Mouse (Mus musculus): ENCODE data around the gene Got2. TPM values are rescaled to one million over a fixed set of nuclear protein-coding genes. Genes with fewer than 3 reads are reported as not detected.

The Got2 gene
- polyA plus RNA-seq, 1 experiment from 2014 or later, result 88.1 TPM

DNA sequence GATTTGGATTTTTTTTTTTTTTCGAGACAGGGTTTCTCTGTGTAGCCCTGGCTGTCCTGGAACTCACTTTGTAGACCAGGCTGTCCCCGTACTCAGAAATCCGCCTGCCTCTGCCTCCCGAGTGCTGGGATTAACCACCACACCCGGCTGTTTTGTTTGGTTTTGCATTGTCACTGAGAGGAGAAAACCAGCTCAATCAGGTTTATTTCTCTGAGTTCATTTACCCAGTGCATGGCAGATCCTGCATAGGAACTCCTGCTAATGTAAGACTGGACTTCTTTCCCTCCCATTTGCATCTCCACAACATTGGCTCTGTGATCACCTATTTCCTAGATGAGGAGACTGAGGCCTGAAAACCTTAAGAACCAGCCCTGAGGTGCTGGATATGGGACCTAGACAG, 66.3 kb downstream of the Got2 start:
- H3K4me2 ChIP-seq (ENCODE audit: low read depth, low read length, severe bottlenecking), result no peak overlapping the region
- no peak overlapping the region for H3K9ac ChIP-seq (ENCODE audit: low read length)
- DNase-seq (ENCODE audit: low spot score) (no peak), ATAC-seq (replicated peaks; ENCODE audit: low FRiP score) (no peak)
- no peaks in the 10 kb centered on the region for H3K9me3 ChIP-seq (ENCODE audit: control insufficient read depth, low read length)
- 84% methylated on average over 5 of the region's 5 CpGs for WGBS
- H3K4me1 ChIP-seq (replicated peaks; ENCODE audit: control insufficient read depth, insufficient read depth, low read length), result no peaks in the 10 kb centered on the region
- no peaks in the 10 kb centered on the region for H3K27me3 ChIP-seq (ENCODE audit: control insufficient read depth, insufficient read depth, low read length)
- no peaks in the 10 kb centered on the region for H3K36me3 ChIP-seq (ENCODE audit: control insufficient read depth, insufficient read depth, low read length)
- H3K27ac ChIP-seq (ENCODE audit: low read depth, low read length), result no peak overlapping the region
- H3K4me3 ChIP-seq (ENCODE audit: low read depth, low read length), result no peak overlapping the region

DNA sequence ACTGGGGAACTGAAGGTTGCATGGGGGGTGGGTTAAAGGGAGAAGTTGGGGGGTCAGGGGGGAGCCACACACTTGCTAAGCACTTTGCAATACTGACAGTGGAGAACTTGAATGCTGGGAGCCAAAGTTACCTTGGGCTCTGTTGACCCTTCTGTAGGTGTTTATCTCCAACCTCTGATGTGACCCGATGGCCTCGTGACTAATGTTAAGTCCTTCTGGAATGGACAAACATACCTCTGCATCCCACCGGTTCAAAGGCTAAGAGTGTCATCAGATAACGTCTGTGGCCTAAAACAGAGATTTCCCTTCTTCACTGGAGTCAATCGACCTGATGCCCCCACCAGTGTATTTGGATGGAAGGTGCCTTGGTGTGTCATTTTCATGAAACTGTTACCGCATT, 67.1 kb downstream of the Got2 start:
- no peak overlapping the region for H3K9ac ChIP-seq (ENCODE audit: low read length)
- DNase-seq (ENCODE audit: low spot score), result no peak
- no peak overlapping the region for H3K27ac ChIP-seq (ENCODE audit: low read depth, low read length)
- no peaks in the 10 kb centered on the region for H3K27me3 ChIP-seq (ENCODE audit: control insufficient read depth, insufficient read depth, low read length)
- H3K4me1 ChIP-seq (replicated peaks; ENCODE audit: control insufficient read depth, insufficient read depth, low read length), result no peaks in the 10 kb centered on the region
- H3K4me3 ChIP-seq (ENCODE audit: low read depth, low read length), result no peak overlapping the region
- no peaks in the 10 kb centered on the region for H3K36me3 ChIP-seq (ENCODE audit: control insufficient read depth, insufficient read depth, low read length)
- H3K9me3 ChIP-seq (ENCODE audit: control insufficient read depth, low read length), result no peaks in the 10 kb centered on the region
- WGBS, result 92% methylated on average over 6 of the region's 6 CpGs
- no peak for ATAC-seq (replicated peaks; ENCODE audit: low FRiP score)
- H3K4me2 ChIP-seq (ENCODE audit: low read depth, low read length, severe bottlenecking), result no peak overlapping the region

DNA sequence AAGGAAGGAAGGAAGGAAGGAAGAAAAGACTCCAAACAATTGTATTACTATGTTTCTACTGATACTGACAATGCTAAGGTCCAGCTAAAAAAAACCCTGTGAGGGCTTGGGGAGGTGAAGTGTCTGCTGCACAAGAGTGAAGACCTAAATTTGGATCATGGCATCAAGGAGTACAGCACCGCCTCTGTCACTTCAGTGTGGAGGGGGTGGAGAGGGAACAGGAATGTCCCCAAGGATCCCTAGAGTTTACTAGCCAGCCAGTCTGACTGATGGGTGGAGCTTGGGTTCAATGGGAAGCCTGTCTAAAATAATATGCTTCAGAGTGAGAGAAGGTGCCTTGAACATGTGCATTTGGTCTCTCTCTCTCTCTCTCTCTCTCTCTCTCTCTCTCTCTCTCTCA, 70.1 kb downstream of the Got2 start:
- Histone ChIP-seq H3K9ac (ENCODE audit: low read length) (no peak overlapping the region), H3K27ac (ENCODE audit: low read depth, low read length) (no peak overlapping the region), H3K4me2 (ENCODE audit: low read depth, low read length, severe bottlenecking) (no peak overlapping the region), H3K4me3 (ENCODE audit: low read depth, low read length) (no peak overlapping the region), H3K27me3 (ENCODE audit: control insufficient read depth, insufficient read depth, low read length) (no peaks in the 10 kb centered on the region), H3K36me3 (ENCODE audit: control insufficient read depth, insufficient read depth, low read length) (no peaks in the 10 kb centered on the region), H3K9me3 (ENCODE audit: control insufficient read depth, low read length) (no peaks in the 10 kb centered on the region), H3K4me1 (replicated peaks; ENCODE audit: control insufficient read depth, insufficient read depth, low read length) (no peaks in the 10 kb centered on the region)
- 28% methylated on average over 1 of the region's 1 CpGs for WGBS
- DNase-seq (ENCODE audit: low spot score) (peak; percentile 45), ATAC-seq (replicated peaks; ENCODE audit: low FRiP score) (no peak)

DNA sequence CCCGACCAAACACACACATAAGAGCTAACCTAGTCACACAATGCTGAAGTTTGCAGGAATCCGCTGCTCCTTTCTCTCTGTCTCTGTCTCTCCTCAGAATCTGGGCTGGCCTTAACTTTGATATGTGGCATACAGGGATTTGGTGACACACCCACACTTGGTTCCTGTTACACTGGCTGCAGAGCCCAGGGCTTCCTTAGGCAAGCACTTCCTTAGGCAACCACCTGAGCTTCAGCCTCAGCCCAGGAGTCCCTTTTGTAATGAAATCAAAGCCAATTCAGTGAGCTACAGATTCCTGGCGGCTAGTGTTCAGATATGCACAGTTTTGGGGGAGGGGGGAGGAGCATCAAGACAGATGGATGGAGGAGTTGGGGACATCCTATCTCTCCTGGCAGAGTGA, 70.8 kb downstream of the Got2 start:
- Histone ChIP-seq H3K27ac (ENCODE audit: low read depth, low read length) (no peak overlapping the region), H3K9ac (ENCODE audit: low read length) (no peak overlapping the region), H3K9me3 (ENCODE audit: control insufficient read depth, low read length) (no peaks in the 10 kb centered on the region), H3K4me1 (replicated peaks; ENCODE audit: control insufficient read depth, insufficient read depth, low read length) (no peaks in the 10 kb centered on the region), H3K36me3 (ENCODE audit: control insufficient read depth, insufficient read depth, low read length) (no peaks in the 10 kb centered on the region), H3K4me2 (ENCODE audit: low read depth, low read length, severe bottlenecking) (no peak overlapping the region), H3K27me3 (ENCODE audit: control insufficient read depth, insufficient read depth, low read length) (no peaks in the 10 kb centered on the region), H3K4me3 (ENCODE audit: low read depth, low read length) (no peak overlapping the region)
- DNase-seq (ENCODE audit: low spot score), result no peak
- ATAC-seq (replicated peaks; ENCODE audit: low FRiP score), result no peak
- 66% methylated on average over 3 of the region's 3 CpGs for WGBS

DNA sequence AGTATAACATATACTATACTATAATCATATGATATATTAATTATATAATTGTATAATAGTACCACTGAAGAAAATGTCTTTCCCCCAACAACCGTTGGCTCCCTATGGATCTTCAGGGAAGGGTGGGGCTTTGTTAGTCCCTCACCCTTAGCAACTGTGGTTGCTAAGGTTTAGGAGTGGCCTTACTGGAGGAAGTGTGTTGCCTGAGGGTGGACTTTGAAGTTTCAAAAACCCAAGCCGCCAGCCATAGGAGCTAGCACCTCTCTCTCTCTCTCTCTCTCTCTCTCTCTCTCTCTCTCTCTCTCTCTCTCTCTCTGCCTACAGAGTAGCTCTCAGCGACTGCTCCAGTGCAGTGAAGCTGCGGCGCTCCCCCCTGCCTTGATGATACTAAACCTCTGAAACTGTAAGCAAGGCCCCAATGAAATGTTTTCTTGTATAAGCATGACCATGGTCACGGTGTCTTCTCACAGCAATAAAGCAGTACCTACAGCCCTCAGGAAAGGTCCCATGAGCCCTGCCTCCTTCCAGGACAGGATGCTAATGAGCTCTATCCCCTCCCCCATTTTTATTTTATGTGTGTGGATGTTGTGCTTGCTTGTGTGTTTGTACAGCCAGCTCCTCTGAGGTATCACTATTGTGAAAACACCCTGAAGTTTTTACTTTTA, 72.2 kb downstream of the Got2 start:
- H3K4me2 ChIP-seq (ENCODE audit: low read depth, low read length, severe bottlenecking), result no peak overlapping the region
- DNase-seq (ENCODE audit: low spot score), result peak; percentile 23
- H3K9ac ChIP-seq (ENCODE audit: low read length), result no peak overlapping the region
- H3K4me3 ChIP-seq (ENCODE audit: low read depth, low read length), result no peak overlapping the region
- no peaks in the 10 kb centered on the region for H3K27me3 ChIP-seq (ENCODE audit: control insufficient read depth, insufficient read depth, low read length)
- no peaks in the 10 kb centered on the region for H3K9me3 ChIP-seq (ENCODE audit: control insufficient read depth, low read length)
- no peaks in the 10 kb centered on the region for H3K36me3 ChIP-seq (ENCODE audit: control insufficient read depth, insufficient read depth, low read length)
- WGBS, result 49% methylated on average over 6 of the region's 6 CpGs
- no peak overlapping the region for H3K27ac ChIP-seq (ENCODE audit: low read depth, low read length)
- H3K4me1 ChIP-seq (replicated peaks; ENCODE audit: control insufficient read depth, insufficient read depth, low read length), result no peaks in the 10 kb centered on the region
- no peak for ATAC-seq (replicated peaks; ENCODE audit: low FRiP score)

Other genes starting within 250 kb of the Got2 start
- 33.2 and 36.7 TPM in 2 replicates for gene Ndrg4, start 211.6 kb downstream of the Got2 start, polyA plus RNA-seq (2014; fragmentation: Nextera tagmentation; extraction: Ambion mirVana)
- 27.5 and 30.0 TPM in 2 replicates for gene Setd6, start 172.7 kb downstream of the Got2 start, polyA plus RNA-seq (2014; fragmentation: Nextera tagmentation; extraction: Ambion mirVana)
- 133 and 136 TPM in 2 replicates for gene Cnot1, start 81.1 kb downstream of the Got2 start, polyA plus RNA-seq (2014; fragmentation: Nextera tagmentation; extraction: Ambion mirVana)
- 327 and 379 TPM in 2 replicates for gene Sap18b, start 63.2 kb downstream of the Got2 start, polyA plus RNA-seq (2014; fragmentation: Nextera tagmentation; extraction: Ambion mirVana)
- gene Slc38a7, start 35.0 kb downstream of the Got2 start, polyA plus RNA-seq (2014; fragmentation: Nextera tagmentation; extraction: Ambion mirVana), result 19.6 and 20.3 TPM in 2 replicates